Mouse (Mus musculus) ES-Bruce4 (cell line): Measurements from ENCODE around the gene Tenm4.

Source experiments
- CTCF ChIP-seq: IDR thresholded peaks from one replicate; pipeline ENCODE4 v1.8.1; 2011; ENCODE audit warnings: low read depth, low read length
- POLR2A ChIP-seq: IDR thresholded peaks from one replicate; pipeline ENCODE4 v1.8.1; 2011; ENCODE audit warnings: low read length; ENCODE audit not compliant: insufficient read depth

DNA sequence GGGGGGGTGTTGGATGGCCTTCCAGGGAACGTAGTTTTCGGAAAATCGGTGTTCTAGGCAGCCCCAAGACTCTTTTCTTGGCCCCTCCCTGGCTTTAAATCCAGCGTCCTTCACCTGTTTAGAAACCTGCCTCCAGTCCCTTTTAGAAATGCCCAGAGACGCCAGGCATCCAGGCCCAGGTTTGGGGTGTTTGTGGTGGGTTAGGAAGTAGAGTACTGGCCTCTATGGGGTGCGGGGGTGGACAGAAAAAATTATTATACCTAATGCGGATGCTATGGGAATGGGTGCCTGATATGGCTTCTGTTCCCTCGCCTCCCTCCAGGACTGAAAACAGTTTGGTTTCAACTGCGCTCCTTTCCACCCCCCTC, 41.2 kb downstream of the Tenm4 start:
- TF ChIP-seq CTCF (no peak), POLR2A (no peak)
